In genomic region chr15:102673548-102673947, GRCm38 (mm10) we compare ENCODE assay signal across 10 mouse cellular contexts. TPM values are rescaled to one million over a fixed set of nuclear protein-coding genes. Genes with fewer than 3 reads are reported as not detected.
A peak's percentile ranks its signal among the peaks of the same experiment; 100 is the strongest.
DNase-seq lines count a peak whose midpoint lies in the region; ATAC-seq and TF ChIP-seq lines count a peak whose summit lies in the region.
"Had no signal": no experiment of that assay in that cellular context is flagged by ENCODE, and none has a peak within 500 bp of the region (broad histone marks: within the 10 kb centered on the region; RNA-seq: fewer than 3 reads in every experiment).

No protein-coding gene starts in this region.

- WGBS in forebrain, embryonic 16.5 days: 2% methylated on average over 10 of the region's 10 CpGs
- WGBS in liver, embryonic 15.5 days (ENCODE audit: insufficient replicate concordance): 18% methylated on average over 10 of the region's 10 CpGs
- 3% methylated on average over 10 of the region's 10 CpGs for WGBS in neural tube, embryonic 15.5 days

- no peaks in the 10 kb centered on the region for H3K9me3 ChIP-seq in E14TG2a.4 (ENCODE audit: low read length)
- H3K9me3 ChIP-seq in forebrain, embryonic 16.5 days (ENCODE audit: control insufficient read depth, low read length): no peaks in the 10 kb centered on the region
- no peaks in the 10 kb centered on the region for H3K9me3 ChIP-seq in liver, embryonic 15.5 days (replicated peaks)
- no peaks in the 10 kb centered on the region for H3K9me3 ChIP-seq in neural tube, embryonic 15.5 days (replicated peaks)

- peaks cover 12% of the 10 kb centered on the region for H3K36me3 ChIP-seq in E14TG2a.4 (ENCODE audit: insufficient read depth, low read length)
- no peaks in the 10 kb centered on the region for H3K36me3 ChIP-seq in forebrain, embryonic 16.5 days (ENCODE audit: control insufficient read depth, insufficient read depth)
- peaks cover 12% of the 10 kb centered on the region; the same call in 1 of the 2 replicates for H3K36me3 ChIP-seq in liver, embryonic 15.5 days (replicated peaks)
- no peaks in the 10 kb centered on the region for H3K36me3 ChIP-seq in neural tube, embryonic 15.5 days

- intact Hi-C loops in heart, postnatal 14 days (cut with DNase I): no loop called here

- 0 out of 2 replicates have a peak overlapping the region, but pooled peaks have one; percentile 18 for H3K9ac ChIP-seq in forebrain, embryonic 16.5 days (replicated peaks; ENCODE audit: low read depth, low read length)
- no peak overlapping the region for H3K9ac ChIP-seq in liver, embryonic 15.5 days
- 0 out of 2 replicates have a peak overlapping the region, but pooled peaks have one; percentile 0 for H3K9ac ChIP-seq in neural tube, embryonic 15.5 days (replicated peaks)

- H3K4me3 ChIP-seq in E14TG2a.4 (replicated peaks; ENCODE audit: low read length): peak overlapping the region; percentile 81
- H3K4me3 ChIP-seq in forebrain, embryonic 16.5 days (replicated peaks; ENCODE audit: low read length): peak overlapping the region; percentile 21; the same call in 1 of the 2 replicates
- no peak overlapping the region for H3K4me3 ChIP-seq in liver, embryonic 15.5 days (replicated peaks)
- peak overlapping the region; percentile 12 for H3K4me3 ChIP-seq in neural tube, embryonic 15.5 days (replicated peaks)

- peak overlapping the region; percentile 74 for H3K4me2 ChIP-seq in forebrain, embryonic 16.5 days (ENCODE audit: low read length)
- peak overlapping the region; percentile 39; the same call in 1 of the 2 replicates for H3K4me2 ChIP-seq in liver, embryonic 15.5 days
- peak overlapping the region; percentile 76 for H3K4me2 ChIP-seq in neural tube, embryonic 15.5 days

- no peaks in the 10 kb centered on the region for H3K27me3 ChIP-seq in E14TG2a.4 (ENCODE audit: insufficient read depth, low read length)
- no peaks in the 10 kb centered on the region for H3K27me3 ChIP-seq in forebrain, embryonic 16.5 days (replicated peaks; ENCODE audit: control insufficient read depth, insufficient read depth, low read length)
- peaks cover 42% of the 10 kb centered on the region for H3K27me3 ChIP-seq in liver, embryonic 15.5 days
- no peaks in the 10 kb centered on the region for H3K27me3 ChIP-seq in neural tube, embryonic 15.5 days (replicated peaks)

- H3K4me1 ChIP-seq in E14TG2a.4 (replicated peaks; ENCODE audit: low read depth, low read length): peaks cover 54% of the 10 kb centered on the region
- H3K4me1 ChIP-seq in forebrain, embryonic 16.5 days (replicated peaks; ENCODE audit: control insufficient read depth, insufficient read depth, low read length): peaks cover 37% of the 10 kb centered on the region
- H3K4me1 ChIP-seq in liver, embryonic 15.5 days (replicated peaks): peaks cover 30% of the 10 kb centered on the region
- H3K4me1 ChIP-seq in neural tube, embryonic 15.5 days: peaks cover 46% of the 10 kb centered on the region

- peak overlapping the region; percentile 98 for H3K27ac ChIP-seq in forebrain, embryonic 16.5 days (ENCODE audit: low read length)
- H3K27ac ChIP-seq in liver, embryonic 15.5 days (replicated peaks): no peak overlapping the region
- peak overlapping the region; percentile 97 for H3K27ac ChIP-seq in neural tube, embryonic 15.5 days (replicated peaks)

- peak; percentile 35 for DNase-seq in cerebellum, adult 11 months
- peak; percentile 47 to 64 for DNase-seq in heart, postnatal 14 days
- DNase-seq in kidney, postnatal 36 days: peak; percentile 58 to 81
- DNase-seq in T-cell, adult 2 months (ENCODE audit: low spot score): no peak

- TF ChIP-seq CTCF in E14TG2a.4 (conservative IDR thresholded peaks at IDR 0.05; ENCODE audit: low read length): no peak

- ATAC-seq in forebrain, embryonic 16.5 days: peak; percentile 36
- ATAC-seq in liver, embryonic 15.5 days (ENCODE audit: insufficient read depth): no peak
- peak; percentile 53; the same call in 1 of the 2 replicates for ATAC-seq in neural tube, embryonic 15.5 days (ENCODE audit: low FRiP score)

RNA-seq across cellular contexts. Expression of gene Atp5g2, which starts 1.4 kb away (rescaled TPM):
- polyA plus RNA-seq in forebrain, embryonic 16.5 days (2015; fragmentation: Nextera tagmentation; extraction: Ambion mirVana): 50.4 and 56.5 TPM in 2 replicates
- 10 to 100 TPM; 22.8 to 37.2 TPM for total RNA-seq in heart, postnatal 14 days (2021)
- 26.9 and 29.4 TPM in 2 replicates for polyA plus RNA-seq in liver, embryonic 15.5 days (2015; fragmentation: Nextera tagmentation; extraction: Ambion mirVana)
- 49.7 and 63.7 TPM in 2 replicates for polyA plus RNA-seq in neural tube, embryonic 15.5 days (2015; fragmentation: Nextera tagmentation; extraction: Ambion mirVana)

RNA-seq across cellular contexts. Expression of gene Atf7, which starts 48.3 kb away (rescaled TPM):
- 26.8 and 27.5 TPM in 2 replicates for polyA plus RNA-seq in forebrain, embryonic 16.5 days (2015; fragmentation: Nextera tagmentation; extraction: Ambion mirVana)
- 10 to 100 TPM; 65.2 to 68.8 TPM for total RNA-seq in heart, postnatal 14 days (2021)
- polyA plus RNA-seq in liver, embryonic 15.5 days (2015; fragmentation: Nextera tagmentation; extraction: Ambion mirVana): 8.8 and 10.5 TPM in 2 replicates
- polyA plus RNA-seq in neural tube, embryonic 15.5 days (2015; fragmentation: Nextera tagmentation; extraction: Ambion mirVana): 16.6 and 19.5 TPM in 2 replicates

RNA-seq across cellular contexts. Expression of gene Calcoco1, which starts 48.4 kb away (rescaled TPM):
- 80.6 and 87.7 TPM in 2 replicates for polyA plus RNA-seq in forebrain, embryonic 16.5 days (2015; fragmentation: Nextera tagmentation; extraction: Ambion mirVana)
- 100 to 1,000 TPM in 1 of 2 experiments, 10 to 100 TPM in 1; 89.5 to 104 TPM for total RNA-seq in heart, postnatal 14 days (2021)
- 12.8 and 14.5 TPM in 2 replicates for polyA plus RNA-seq in liver, embryonic 15.5 days (2015; fragmentation: Nextera tagmentation; extraction: Ambion mirVana)
- 28.3 and 41.6 TPM in 2 replicates for polyA plus RNA-seq in neural tube, embryonic 15.5 days (2015; fragmentation: Nextera tagmentation; extraction: Ambion mirVana)

RNA-seq across cellular contexts. Expression of gene Gm28047, which starts 48.7 kb away (rescaled TPM):
- not detected in 2 replicates for polyA plus RNA-seq in forebrain, embryonic 16.5 days (2015; fragmentation: Nextera tagmentation; extraction: Ambion mirVana)
- total RNA-seq in heart, postnatal 14 days (2021): under 1 TPM in 1 of 2 experiments, not detected in 1; 0.83 TPM
- not detected in 2 replicates for polyA plus RNA-seq in liver, embryonic 15.5 days (2015; fragmentation: Nextera tagmentation; extraction: Ambion mirVana)
- 0.50 TPM in 1 of 2 replicates, not detected in the other for polyA plus RNA-seq in neural tube, embryonic 15.5 days (2015; fragmentation: Nextera tagmentation; extraction: Ambion mirVana)
- total RNA-seq: CH12.LX had no signal
- polyA plus RNA-seq: large intestine, adult 2 months had no signal
